In the genomic region with DNA sequence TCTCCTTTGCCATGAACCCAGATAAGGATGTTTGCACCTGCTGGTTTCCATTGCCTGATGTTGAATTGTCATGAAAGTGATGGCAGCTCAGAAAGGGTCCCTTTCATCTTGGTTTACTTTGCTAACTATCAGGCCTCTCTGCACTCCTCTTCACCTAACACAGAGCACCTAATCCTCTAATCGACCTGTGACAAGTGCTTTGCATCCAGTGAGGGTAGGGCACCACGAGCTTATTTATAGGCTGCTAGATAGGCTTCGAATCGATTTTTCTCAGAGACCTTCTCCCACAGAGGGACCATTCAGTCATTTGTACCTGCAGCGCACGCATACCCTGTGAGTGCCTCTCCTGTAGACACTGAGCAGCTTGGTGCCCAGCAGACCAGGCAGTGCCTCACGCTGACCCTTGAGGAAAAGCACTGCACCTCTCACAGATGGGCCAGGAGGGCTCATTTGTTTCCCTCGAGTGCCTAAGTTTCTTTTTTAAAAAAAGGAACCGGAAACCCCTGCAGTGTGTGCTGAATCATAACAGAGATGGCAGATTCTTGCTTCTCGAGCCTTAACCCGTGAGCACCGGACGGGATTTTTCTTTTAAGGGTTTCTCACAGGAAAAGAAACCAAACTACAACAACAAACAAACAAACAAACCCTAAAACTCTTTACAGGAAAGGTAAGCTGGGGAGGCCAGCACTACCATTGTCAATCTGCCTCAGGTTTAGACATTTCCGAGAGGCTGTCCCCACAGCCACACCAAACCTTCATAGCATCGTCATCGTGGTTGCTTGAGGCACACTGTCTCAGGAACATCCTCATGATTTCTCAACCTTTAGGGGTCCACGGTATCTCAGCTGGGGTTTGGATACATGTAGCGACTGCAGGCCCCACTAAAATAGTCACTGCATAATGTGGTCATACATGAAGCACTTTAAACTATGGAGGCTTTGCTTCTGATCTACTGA, we compare ENCODE assay signal across 11 mouse cellular contexts.
DNase-seq lines count a peak whose midpoint lies in the region; ATAC-seq and TF ChIP-seq lines count a peak whose summit lies in the region.
"Had no signal": no experiment of that assay in that cellular context is flagged by ENCODE, and none has a peak within 500 bp of the region (broad histone marks: within the 10 kb centered on the region; RNA-seq: fewer than 3 reads in every experiment).

No protein-coding gene starts in this region.

- 0 out of 2 replicates have a peak, but pooled peaks cover 6% of the 10 kb centered on the region for H3K4me1 ChIP-seq in lung, embryonic 16.5 days (replicated peaks; ENCODE audit: control insufficient read depth, insufficient read depth, low read length)
- peaks cover 48% of the 10 kb centered on the region for H3K4me1 ChIP-seq in bone marrow macrophage, adult 2 months (ENCODE audit: control insufficient read depth, insufficient read depth, low read length)
- H3K4me1 ChIP-seq in thymus, adult 2 months (replicated peaks; ENCODE audit: control insufficient read depth, insufficient read depth, low read length), result peaks cover 10% of the 10 kb centered on the region
- no peaks in the 10 kb centered on the region for H3K4me1 ChIP-seq in midbrain, postnatal 0 days (ENCODE audit: insufficient read depth, low read length)

- H3K9ac ChIP-seq in lung, embryonic 16.5 days (ENCODE audit: low read length), result no peak overlapping the region
- H3K9ac ChIP-seq in midbrain, postnatal 0 days (replicated peaks; ENCODE audit: low read length, poor library complexity, severe bottlenecking), result no peak overlapping the region

- DNase-seq in lung, postnatal 14 days, result no peak
- peak; percentile 26 for DNase-seq in thymus, adult 2 months
- no peak for DNase-seq in right cerebral cortex, postnatal 10 days (ENCODE audit: low spot score in 2 of 2)
- no peak for DNase-seq in cerebellum, adult 18-20 months
- DNase-seq in midbrain, postnatal 0 days (ENCODE audit: low spot score), result no peak
- DNase-seq: cerebellum, adult 2 months had no signal

- TF ChIP-seq POLR2A in bone marrow macrophage, adult 2 months (IDR thresholded peaks at IDR 0.05; ENCODE audit: borderline replicate concordance, low read depth, low read length), result no peak
- no peak for TF ChIP-seq POLR2A in thymus, adult 2 months (IDR thresholded peaks at IDR 0.05; ENCODE audit: control insufficient read depth, extremely low read depth, insufficient read depth, low read length, poor library complexity)

- TF ChIP-seq CTCF in bone marrow macrophage, adult 2 months (IDR thresholded peaks at IDR 0.05; ENCODE audit: low read depth, low read length), result no peak
- TF ChIP-seq CTCF in thymus, adult 2 months (IDR thresholded peaks at IDR 0.05; ENCODE audit: borderline replicate concordance, control insufficient read depth, extremely low read depth, insufficient read depth, low read length, poor library complexity), result no peak
- TF ChIP-seq CTCF in midbrain, postnatal 0 days (IDR thresholded peaks at IDR 0.05), result no peak

- no peak overlapping the region for H3K4me3 ChIP-seq in lung, embryonic 16.5 days (ENCODE audit: low read length)
- peak overlapping the region; percentile 43 for H3K4me3 ChIP-seq in bone marrow macrophage, adult 2 months (ENCODE audit: insufficient read depth, low read length)
- H3K4me3 ChIP-seq in thymus, adult 2 months (ENCODE audit: control insufficient read depth, insufficient read depth, low read length), result peak overlapping the region; percentile 46
- no peak overlapping the region for H3K4me3 ChIP-seq in midbrain, postnatal 0 days (ENCODE audit: low read depth, low read length)
- H3K4me3 ChIP-seq: heart, embryonic 10.5 days; layer of hippocampus, adult 2 months had no signal

- no peak overlapping the region for H3K27ac ChIP-seq in lung, embryonic 16.5 days (ENCODE audit: low read length)
- peak overlapping the region; percentile 84 for H3K27ac ChIP-seq in bone marrow macrophage, adult 2 months (ENCODE audit: insufficient read depth, low read depth, low read length)
- peak overlapping the region; percentile 35 for H3K27ac ChIP-seq in thymus, adult 2 months (ENCODE audit: control insufficient read depth, insufficient read depth, low read length)
- H3K27ac ChIP-seq in midbrain, postnatal 0 days (ENCODE audit: low read depth, low read length), result no peak overlapping the region
- H3K27ac ChIP-seq: heart, embryonic 10.5 days; layer of hippocampus, adult 2 months had no signal

- H3K27me3 ChIP-seq in lung, embryonic 16.5 days (ENCODE audit: control insufficient read depth, insufficient read depth, low read depth, low read length), result no peaks in the 10 kb centered on the region
- H3K27me3 ChIP-seq in thymus, adult 2 months (ENCODE audit: control insufficient read depth, insufficient read depth, low read length), result no peaks in the 10 kb centered on the region
- H3K27me3 ChIP-seq in midbrain, postnatal 0 days (ENCODE audit: insufficient read depth, low read length), result no peaks in the 10 kb centered on the region

- 0 out of 2 replicates have a peak, but pooled peaks have one; percentile 28 for ATAC-seq in lung, embryonic 16.5 days (ENCODE audit: low read depth)
- ATAC-seq in megakaryocyte, adult 5-6 weeks (ENCODE audit: poor library complexity, severe bottlenecking), result peak; percentile 88
- ATAC-seq in midbrain, postnatal 0 days (ENCODE audit: low FRiP score), result no peak

- no peak overlapping the region for H3K4me2 ChIP-seq in lung, embryonic 16.5 days (ENCODE audit: low read depth, low read length)
- H3K4me2 ChIP-seq in midbrain, postnatal 0 days (ENCODE audit: low read depth, low read length, poor library complexity, severe bottlenecking), result no peak overlapping the region

- no peaks in the 10 kb centered on the region for H3K9me3 ChIP-seq in lung, embryonic 16.5 days (ENCODE audit: control insufficient read depth, low read length)
- no peaks in the 10 kb centered on the region for H3K9me3 ChIP-seq in midbrain, postnatal 0 days (ENCODE audit: low read length)
- H3K9me3 ChIP-seq: heart, embryonic 10.5 days had no signal

- 47% methylated on average over 18 of the region's 18 CpGs for WGBS in lung, embryonic 16.5 days
- 12% methylated on average over 18 of the region's 18 CpGs for WGBS in thymus, adult 2 months
- WGBS in midbrain, postnatal 0 days, result 79% methylated on average over 18 of the region's 18 CpGs

- no peaks in the 10 kb centered on the region for H3K36me3 ChIP-seq in lung, embryonic 16.5 days (ENCODE audit: control insufficient read depth, insufficient read depth, low read length)
- H3K36me3 ChIP-seq in thymus, adult 2 months (ENCODE audit: control insufficient read depth, insufficient read depth, low read length), result no peaks in the 10 kb centered on the region
- H3K36me3 ChIP-seq in midbrain, postnatal 0 days (ENCODE audit: insufficient read depth, low read length), result no peaks in the 10 kb centered on the region

Comparison
In these comparisons a context has a peak if more than half of its experiments do, and no peak if none do; other contexts are left out.
1. H3K27ac ChIP-seq: peak in bone marrow macrophage, adult 2 months (single experiment) and thymus, adult 2 months (single experiment); none in lung, embryonic 16.5 days (single experiment) and midbrain, postnatal 0 days (single experiment).
2. H3K4me3 ChIP-seq: peak in bone marrow macrophage, adult 2 months (single experiment) and thymus, adult 2 months (single experiment); none in lung, embryonic 16.5 days (single experiment) and midbrain, postnatal 0 days (single experiment).